Mouse (Mus musculus): Measurements from ENCODE around the gene Acox3. TPM values are rescaled to one million over a fixed set of nuclear protein-coding genes. Genes with fewer than 3 reads are reported as not detected.
"Not testable (repeated sequence)": the region's sequence is repeated elsewhere in the genome, so short reads cannot be mapped to it uniquely, and the experiment has no call there.

Acox3 gene
- polyA plus RNA-seq, 1 experiment from 2014 or later, result 12.4 TPM

DNA sequence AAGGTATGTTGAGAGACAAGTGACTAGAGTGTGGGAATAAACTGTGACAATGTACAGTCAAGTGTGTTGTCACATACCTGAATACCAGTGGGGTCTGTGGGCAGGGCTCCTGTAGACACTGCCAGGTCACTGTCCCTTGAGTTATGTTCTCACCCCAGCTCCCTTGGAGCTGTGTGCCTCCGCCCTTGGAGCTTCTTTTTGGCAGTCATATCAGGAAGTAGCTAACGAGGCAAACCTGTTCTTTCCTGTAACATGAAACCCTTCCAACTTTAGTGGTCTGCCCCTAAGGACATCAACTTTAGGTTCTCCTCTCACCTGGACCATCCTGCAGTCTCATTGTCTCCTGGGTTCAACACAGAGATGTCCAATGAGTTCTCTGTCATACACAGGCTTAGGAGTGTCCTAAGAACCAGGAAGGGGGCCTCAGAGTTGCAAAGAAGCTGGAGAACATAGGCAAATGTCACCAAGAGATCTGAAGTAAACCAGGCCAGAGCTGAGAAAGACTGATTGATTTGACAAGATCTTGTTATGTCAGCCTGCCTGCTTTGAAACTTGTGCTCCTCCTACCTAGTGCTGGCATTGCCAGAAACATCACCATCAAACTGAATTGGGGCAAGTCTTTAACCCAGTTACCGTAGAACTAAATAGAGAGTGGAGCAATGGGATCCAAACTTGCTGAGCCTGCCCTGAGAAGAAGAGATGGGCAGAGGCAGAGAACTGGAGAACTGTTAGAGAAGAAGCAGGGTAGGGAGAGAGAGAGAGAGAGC is 2.5 kb upstream of the Acox3 start:
- ATAC-seq (ENCODE audit: insufficient number of reproducible peaks, low FRiP score, low TSS enrichment, low read depth), result no peak
- Histone ChIP-seq H3K9ac (no peak overlapping the region), H3K27ac (no peak overlapping the region), H3K4me1 (peaks cover 15% of the 10 kb centered on the region), H3K9me3 (no peaks in the 10 kb centered on the region), H3K27me3 (peaks cover 5% of the 10 kb centered on the region; the same call in 1 of the 2 replicates), H3K4me2 (no peak overlapping the region), H3K36me3 (no peaks in the 10 kb centered on the region), H3K4me3 (no peak overlapping the region)
- WGBS, result 39% methylated on average over 3 of the region's 3 CpGs

DNA sequence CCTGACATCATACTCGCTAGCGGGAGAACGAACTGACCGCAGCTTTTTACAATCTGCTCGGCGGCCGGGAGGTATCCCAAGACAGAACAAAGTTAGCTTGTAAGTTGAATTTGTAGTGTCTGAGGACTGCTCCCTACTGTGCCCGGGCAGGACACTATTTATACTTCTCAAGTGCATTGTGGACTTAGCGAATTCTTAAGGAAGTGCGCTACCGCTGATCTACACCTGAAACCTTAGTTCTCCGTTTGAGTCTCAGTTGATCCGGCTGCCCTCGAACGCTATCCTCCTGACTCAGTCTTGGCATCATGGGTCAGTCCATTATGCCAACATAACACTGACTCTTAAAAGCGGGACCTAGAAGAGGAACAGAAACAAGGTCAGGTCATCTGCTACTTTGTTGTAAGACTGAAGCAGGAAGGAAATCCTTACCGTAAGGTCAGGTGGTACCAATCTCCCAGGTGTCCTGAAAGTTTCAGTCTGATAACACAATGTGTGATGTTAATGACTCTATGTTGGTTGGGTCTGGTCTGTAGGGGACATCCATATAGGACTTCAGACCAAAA is 462 bp downstream of the Acox3 start:
- peak overlapping the region; percentile 68 for H3K4me3 ChIP-seq
- peak overlapping the region; percentile 80 for H3K4me2 ChIP-seq
- H3K36me3 ChIP-seq, result peaks cover 8% of the 10 kb centered on the region
- peak overlapping the region; percentile 68 for H3K9ac ChIP-seq
- peaks cover 5% of the 10 kb centered on the region; the same call in 1 of the 2 replicates for H3K27me3 ChIP-seq
- H3K4me1 ChIP-seq, result peaks cover 15% of the 10 kb centered on the region
- peak overlapping the region; percentile 71 for H3K27ac ChIP-seq
- H3K9me3 ChIP-seq, result no peaks in the 10 kb centered on the region
- ATAC-seq (ENCODE audit: insufficient number of reproducible peaks, low FRiP score, low TSS enrichment, low read depth), result no peak
- 2% methylated on average over 17 of the region's 17 CpGs for WGBS

GRCm38 (mm10) chr5:35584259-35584658 is 1.4 kb downstream of the Acox3 start:
- H3K9ac ChIP-seq; ATAC-seq (ENCODE audit: insufficient number of reproducible peaks, low FRiP score, low TSS enrichment, low read depth); H3K4me2 ChIP-seq; H3K4me3 ChIP-seq; H3K27ac ChIP-seq; H3K9me3 ChIP-seq; H3K27me3 ChIP-seq: not testable (repeated sequence)
- Histone ChIP-seq H3K4me1 (peaks cover 15% of the 10 kb centered on the region), H3K36me3 (peaks cover 18% of the 10 kb centered on the region)
- 87% methylated on average over 2 of the region's 2 CpGs for WGBS

DNA sequence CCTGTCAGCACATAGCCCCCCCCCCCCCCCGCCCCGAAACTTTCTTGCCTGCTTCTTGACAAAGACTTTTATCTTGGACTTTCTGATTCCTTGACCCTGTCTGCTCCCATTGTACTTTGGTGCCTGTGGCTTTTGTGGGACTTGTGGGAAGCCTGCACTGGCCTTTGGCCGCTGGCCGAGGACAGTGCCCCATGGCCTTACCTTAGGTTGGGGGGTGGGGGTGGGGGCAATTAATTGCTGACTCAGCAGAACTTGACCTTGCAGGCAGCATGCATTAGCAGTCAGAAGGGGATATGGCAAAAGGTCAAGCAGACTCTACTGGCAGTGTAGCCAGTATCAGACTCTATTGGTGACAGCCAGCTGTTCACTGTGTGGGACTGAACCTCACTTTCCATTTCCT is 8.7 kb downstream of the Acox3 start:
- peaks cover 79% of the 10 kb centered on the region for H3K36me3 ChIP-seq
- H3K4me2 ChIP-seq, result no peak overlapping the region
- ATAC-seq (ENCODE audit: insufficient number of reproducible peaks, low FRiP score, low TSS enrichment, low read depth), result no peak
- H3K4me3 ChIP-seq, result no peak overlapping the region
- no peaks in the 10 kb centered on the region for H3K4me1 ChIP-seq
- WGBS, result 80% methylated on average over 3 of the region's 4 CpGs
- no peaks in the 10 kb centered on the region for H3K27me3 ChIP-seq
- no peak overlapping the region for H3K9ac ChIP-seq
- H3K9me3 ChIP-seq, result no peaks in the 10 kb centered on the region
- H3K27ac ChIP-seq, result no peak overlapping the region

- ATAC-seq (ENCODE audit: insufficient number of reproducible peaks, low FRiP score, low TSS enrichment, low read depth), result no peak
- H3K9ac ChIP-seq, result no peak overlapping the region
- no peaks in the 10 kb centered on the region for H3K27me3 ChIP-seq
- no peaks in the 10 kb centered on the region for H3K4me1 ChIP-seq
- H3K27ac ChIP-seq, result no peak overlapping the region
- H3K4me3 ChIP-seq, result no peak overlapping the region
- H3K9me3 ChIP-seq, result no peaks in the 10 kb centered on the region
- no peak overlapping the region for H3K4me2 ChIP-seq
- H3K36me3 ChIP-seq, result peaks cover 82% of the 10 kb centered on the region
- WGBS, result 79% methylated on average over 21 of the region's 21 CpGs
Measured at GRCm38 (mm10) chr5:35592081-35592736, 9.4 kb downstream of the Acox3 start.

GRCm38 (mm10) chr5:35592824-35593223 is 10.0 kb downstream of the Acox3 start:
- ATAC-seq (ENCODE audit: insufficient number of reproducible peaks, low FRiP score, low TSS enrichment, low read depth), result no peak
- no peaks in the 10 kb centered on the region for H3K9me3 ChIP-seq
- no peaks in the 10 kb centered on the region for H3K4me1 ChIP-seq
- 62% methylated on average over 4 of the region's 4 CpGs for WGBS
- H3K4me2 ChIP-seq, result no peak overlapping the region
- peaks cover 85% of the 10 kb centered on the region for H3K36me3 ChIP-seq
- H3K27me3 ChIP-seq, result no peaks in the 10 kb centered on the region
- no peak overlapping the region for H3K27ac ChIP-seq
- no peak overlapping the region for H3K9ac ChIP-seq
- H3K4me3 ChIP-seq, result no peak overlapping the region

DNA sequence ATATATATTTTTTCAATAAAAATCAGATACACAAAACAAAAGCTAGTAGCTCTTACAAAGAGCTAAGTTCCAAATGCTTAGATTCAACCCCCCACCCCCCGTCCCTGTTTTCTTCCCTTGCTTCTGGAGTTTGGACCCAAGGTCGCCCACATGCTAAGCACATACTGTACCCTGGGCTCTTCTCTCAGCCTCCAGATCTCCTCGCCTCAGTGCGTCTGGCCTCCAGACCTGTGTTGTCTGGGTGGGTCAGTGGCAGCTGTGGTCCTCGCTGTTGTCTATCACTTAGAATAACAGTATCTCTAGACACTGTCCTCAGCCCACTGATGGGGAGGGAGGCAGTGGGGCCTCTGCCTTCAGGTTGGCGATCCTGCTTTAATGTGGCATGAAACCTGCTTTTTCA is 10.4 kb downstream of the Acox3 start:
- Histone ChIP-seq H3K4me2 (no peak overlapping the region), H3K36me3 (peaks cover 85% of the 10 kb centered on the region), H3K4me1 (no peaks in the 10 kb centered on the region), H3K9me3 (no peaks in the 10 kb centered on the region), H3K9ac (no peak overlapping the region), H3K27ac (no peak overlapping the region), H3K4me3 (no peak overlapping the region), H3K27me3 (no peaks in the 10 kb centered on the region)
- ATAC-seq (ENCODE audit: insufficient number of reproducible peaks, low FRiP score, low TSS enrichment, low read depth), result no peak
- 86% methylated on average over 6 of the region's 6 CpGs for WGBS

DNA sequence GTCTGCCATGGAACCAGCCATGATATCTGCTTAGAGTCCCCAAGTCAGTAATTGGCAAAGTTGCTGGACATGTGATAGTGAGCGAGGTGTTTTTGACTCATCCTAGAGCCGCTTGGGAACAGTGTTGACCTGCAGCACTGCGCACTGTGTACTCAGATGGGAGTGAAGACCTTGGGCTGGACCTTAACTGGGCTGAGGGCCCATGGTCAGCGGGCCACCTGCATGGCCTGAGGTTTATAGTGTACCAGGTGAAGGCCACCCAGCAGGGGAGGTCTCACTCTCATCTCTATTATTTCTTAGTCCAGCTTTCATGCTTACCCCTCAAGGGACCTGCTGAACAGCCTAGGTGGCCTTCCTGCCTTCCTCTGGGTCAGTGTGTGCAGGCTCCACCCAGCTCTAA is 11.9 kb downstream of the Acox3 start:
- Histone ChIP-seq H3K4me1 (no peaks in the 10 kb centered on the region), H3K9ac (no peak overlapping the region), H3K27me3 (no peaks in the 10 kb centered on the region), H3K4me2 (no peak overlapping the region), H3K4me3 (no peak overlapping the region), H3K9me3 (no peaks in the 10 kb centered on the region), H3K36me3 (peaks cover 80% of the 10 kb centered on the region), H3K27ac (no peak overlapping the region)
- 96% methylated on average over 4 of the region's 4 CpGs for WGBS
- ATAC-seq (ENCODE audit: insufficient number of reproducible peaks, low FRiP score, low TSS enrichment, low read depth), result no peak

- Histone ChIP-seq H3K9ac (no peak overlapping the region), H3K27me3 (no peaks in the 10 kb centered on the region), H3K4me1 (no peaks in the 10 kb centered on the region), H3K27ac (no peak overlapping the region), H3K9me3 (no peaks in the 10 kb centered on the region), H3K36me3 (peaks cover 80% of the 10 kb centered on the region), H3K4me3 (no peak overlapping the region), H3K4me2 (no peak overlapping the region)
- no peak for ATAC-seq (ENCODE audit: insufficient number of reproducible peaks, low FRiP score, low TSS enrichment, low read depth)
- WGBS, result 19% methylated on average over 4 of the region's 4 CpGs
Measured at GRCm38 (mm10) chr5:35595706-35596105, 12.9 kb downstream of the Acox3 start.

DNA sequence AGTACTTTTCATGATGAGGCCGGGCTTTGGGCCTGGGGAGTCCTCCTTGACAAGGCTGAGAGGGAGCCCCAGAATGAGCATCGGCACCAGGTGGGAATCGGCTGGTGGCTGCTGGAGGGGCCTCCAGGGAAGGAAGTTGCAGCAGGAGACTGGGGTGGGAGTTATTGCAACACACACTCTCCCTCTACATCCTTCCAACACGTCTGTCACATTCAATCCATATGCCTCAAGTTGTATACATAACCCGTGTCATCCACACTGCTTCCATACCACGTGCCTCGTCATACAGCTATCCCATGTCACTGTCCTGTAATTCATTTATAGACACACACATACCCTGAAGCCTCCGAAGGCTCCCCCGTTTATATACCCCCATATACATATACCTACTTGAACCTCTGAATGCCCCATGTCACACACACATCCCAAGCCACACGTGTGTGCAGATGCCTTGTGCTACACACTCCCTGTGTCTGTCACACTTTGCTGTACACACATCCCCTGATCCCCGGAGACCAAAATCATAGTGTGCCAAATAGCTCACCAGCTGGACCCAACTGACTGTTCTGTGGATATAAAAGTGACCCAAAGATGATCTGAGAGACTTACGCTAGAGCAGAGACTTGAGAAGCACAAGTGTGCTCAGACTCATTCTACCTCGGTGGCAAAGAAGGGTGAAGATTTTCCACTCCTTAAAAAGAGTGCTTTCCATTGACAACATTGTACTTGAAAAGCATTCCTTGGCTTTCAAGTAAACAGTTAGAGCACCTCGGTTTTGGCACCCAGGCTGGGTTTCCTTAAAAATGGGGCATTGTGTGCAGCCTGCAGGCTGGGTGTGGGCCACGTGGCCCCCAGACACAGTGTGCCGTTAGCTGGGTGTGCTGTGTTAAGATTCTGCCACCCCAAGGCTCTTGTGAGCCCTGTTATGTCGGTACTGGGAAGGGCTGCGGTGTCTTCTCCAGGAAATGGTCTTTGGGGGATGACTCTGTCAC is 13.6 kb downstream of the Acox3 start:
- no peak for ATAC-seq (ENCODE audit: insufficient number of reproducible peaks, low FRiP score, low TSS enrichment, low read depth)
- Histone ChIP-seq H3K9me3 (no peaks in the 10 kb centered on the region), H3K27ac (no peak overlapping the region), H3K4me3 (no peak overlapping the region), H3K4me1 (no peaks in the 10 kb centered on the region), H3K27me3 (no peaks in the 10 kb centered on the region), H3K36me3 (peaks cover 78% of the 10 kb centered on the region), H3K9ac (no peak overlapping the region), H3K4me2 (no peak overlapping the region)
- WGBS, result 85% methylated on average over 18 of the region's 18 CpGs

GRCm38 (mm10) chr5:35600233-35600632 is 17.4 kb downstream of the Acox3 start:
- no peak overlapping the region for H3K27ac ChIP-seq

More at GRCm38 (mm10) chr5:35600233-35600632, 17.4 kb downstream of the Acox3 start:
- H3K27me3 ChIP-seq, result no peaks in the 10 kb centered on the region
- WGBS, result 83% methylated on average over 11 of the region's 11 CpGs
- no peak overlapping the region for H3K4me2 ChIP-seq
- no peak overlapping the region for H3K9ac ChIP-seq
- no peaks in the 10 kb centered on the region for H3K4me1 ChIP-seq
- no peaks in the 10 kb centered on the region for H3K9me3 ChIP-seq
- no peak for ATAC-seq (ENCODE audit: insufficient number of reproducible peaks, low FRiP score, low TSS enrichment, low read depth)
- H3K4me3 ChIP-seq, result no peak overlapping the region
- peaks cover 69% of the 10 kb centered on the region for H3K36me3 ChIP-seq

Data from limb, embryonic 15.5 days (tissue).